Comparison of ENCODE assay signal across 8 mouse cellular contexts in the genomic region with DNA sequence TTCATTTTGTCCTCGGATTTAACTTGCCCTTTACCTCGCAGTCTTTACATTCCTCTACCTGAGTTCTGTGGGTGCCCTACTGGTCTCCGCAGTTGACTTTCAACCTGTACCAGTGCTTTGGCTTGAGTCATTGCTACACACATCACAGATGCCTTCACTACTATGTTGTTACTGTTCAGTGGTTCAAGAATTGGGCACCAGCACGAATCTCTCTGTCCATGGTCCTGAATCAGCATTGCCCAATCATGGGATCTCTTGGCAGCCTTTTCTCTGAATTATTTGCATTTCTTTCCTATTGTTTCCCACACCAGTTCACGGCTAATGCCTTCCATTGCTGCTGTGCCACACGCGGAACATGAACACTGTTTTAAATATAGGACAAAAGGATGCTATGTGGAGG. TPM values are rescaled to one million over a fixed set of nuclear protein-coding genes. Genes with fewer than 3 reads are reported as not detected.
A peak's percentile ranks its signal among the peaks of the same experiment; 100 is the strongest.
DNase-seq lines count a peak whose midpoint lies in the region; ATAC-seq and TF ChIP-seq lines count a peak whose summit lies in the region.

No protein-coding gene starts in this region.

- H3K27me3 ChIP-seq in hindbrain, embryonic 11.5 days (ENCODE audit: control insufficient read depth, insufficient read depth, low read length), result no peaks in the 10 kb centered on the region
- H3K27me3 ChIP-seq in hindbrain, embryonic 13.5 days, result no peaks in the 10 kb centered on the region
- H3K27me3 ChIP-seq in Patski, result no peaks in the 10 kb centered on the region
- no peaks in the 10 kb centered on the region for H3K27me3 ChIP-seq in liver, embryonic 11.5 days (replicated peaks; ENCODE audit: control insufficient read depth, insufficient read depth, low read length)
- H3K27me3 ChIP-seq in stomach, embryonic 16.5 days (ENCODE audit: control insufficient read depth, insufficient read depth, low read length), result no peaks in the 10 kb centered on the region

- CTCF ChIA-PET in Patski (lab: Charles Lee), result no interaction called here

- H3K36me3 ChIP-seq in hindbrain, embryonic 11.5 days (ENCODE audit: control insufficient read depth, insufficient read depth, low read length), result no peaks in the 10 kb centered on the region
- no peaks in the 10 kb centered on the region for H3K36me3 ChIP-seq in hindbrain, embryonic 13.5 days
- no peaks in the 10 kb centered on the region for H3K36me3 ChIP-seq in liver, embryonic 11.5 days (ENCODE audit: control insufficient read depth, insufficient read depth, low read length)
- no peaks in the 10 kb centered on the region for H3K36me3 ChIP-seq in stomach, embryonic 16.5 days (ENCODE audit: control insufficient read depth, insufficient read depth, low read length)

- no peak overlapping the region for H3K27ac ChIP-seq in hindbrain, embryonic 11.5 days (ENCODE audit: low read depth, low read length)
- H3K27ac ChIP-seq in hindbrain, embryonic 13.5 days, result no peak overlapping the region
- H3K27ac ChIP-seq in liver, embryonic 11.5 days (ENCODE audit: low read depth, low read length), result no peak overlapping the region
- H3K27ac ChIP-seq in stomach, embryonic 16.5 days (ENCODE audit: low read length), result no peak overlapping the region

- H3K9ac ChIP-seq in hindbrain, embryonic 11.5 days (ENCODE audit: low read depth, low read length), result no peak overlapping the region
- no peak overlapping the region for H3K9ac ChIP-seq in hindbrain, embryonic 13.5 days
- no peak overlapping the region for H3K9ac ChIP-seq in liver, embryonic 11.5 days (ENCODE audit: low read depth, low read length)
- no peak overlapping the region for H3K9ac ChIP-seq in stomach, embryonic 16.5 days (ENCODE audit: low read length)

- no peaks in the 10 kb centered on the region for H3K4me1 ChIP-seq in hindbrain, embryonic 11.5 days (replicated peaks; ENCODE audit: control insufficient read depth, insufficient read depth, low read length)
- H3K4me1 ChIP-seq in hindbrain, embryonic 13.5 days (replicated peaks), result no peaks in the 10 kb centered on the region
- H3K4me1 ChIP-seq in liver, embryonic 11.5 days (replicated peaks; ENCODE audit: control insufficient read depth, insufficient read depth, low read length), result no peaks in the 10 kb centered on the region
- no peaks in the 10 kb centered on the region for H3K4me1 ChIP-seq in stomach, embryonic 16.5 days (ENCODE audit: control insufficient read depth, insufficient read depth, low read length)

- no peaks in the 10 kb centered on the region for H3K9me3 ChIP-seq in hindbrain, embryonic 11.5 days (ENCODE audit: control insufficient read depth, low read length)
- peaks cover 9% of the 10 kb centered on the region for H3K9me3 ChIP-seq in hindbrain, embryonic 13.5 days
- no peaks in the 10 kb centered on the region for H3K9me3 ChIP-seq in liver, embryonic 11.5 days (ENCODE audit: control insufficient read depth, low read length)
- no peaks in the 10 kb centered on the region for H3K9me3 ChIP-seq in stomach, embryonic 16.5 days (replicated peaks; ENCODE audit: control insufficient read depth, low read length)

- no peak overlapping the region for H3K4me3 ChIP-seq in hindbrain, embryonic 11.5 days (ENCODE audit: low read depth, low read length)
- H3K4me3 ChIP-seq in hindbrain, embryonic 13.5 days, result no peak overlapping the region
- H3K4me3 ChIP-seq in liver, embryonic 11.5 days (ENCODE audit: low read depth, low read length), result no peak overlapping the region
- no peak overlapping the region for H3K4me3 ChIP-seq in stomach, embryonic 16.5 days (replicated peaks; ENCODE audit: low read length)

- WGBS in hindbrain, embryonic 11.5 days, result 47% methylated on average over 7 of the region's 7 CpGs
- WGBS in hindbrain, embryonic 13.5 days, result 40% methylated on average over 7 of the region's 7 CpGs
- 53% methylated on average over 7 of the region's 7 CpGs for WGBS in liver, embryonic 11.5 days
- WGBS in stomach, embryonic 16.5 days, result 38% methylated on average over 7 of the region's 7 CpGs

- POLR2A ChIA-PET in Patski (lab: Charles Lee), result no interaction called here

- TF ChIP-seq CTCF in Patski (IDR thresholded peaks at IDR 0.05), result no peak

- ATAC-seq in hindbrain, embryonic 11.5 days (ENCODE audit: low FRiP score), result no peak
- no peak for ATAC-seq in hindbrain, embryonic 13.5 days (ENCODE audit: low FRiP score)
- ATAC-seq in Patski, result no peak
- ATAC-seq in liver, embryonic 11.5 days (replicated peaks; ENCODE audit: low FRiP score), result no peak
- ATAC-seq in stomach, embryonic 16.5 days (ENCODE audit: insufficient read depth, low FRiP score), result 0 out of 2 replicates have a peak, but pooled peaks have one; percentile 21

- intact Hi-C loops in left cerebral cortex, postnatal 36 days (cut with DNase I), result no loop called here

- DNase-seq in hindbrain, embryonic 11.5 days (ENCODE audit: low spot score), result peak; percentile 68
- peak; percentile 33 for DNase-seq in Patski (ENCODE audit: low read depth, low spot score)
- DNase-seq in forelimb bud, embryonic 11.5 days (ENCODE audit: low read depth, low spot score), result peak; percentile 87
- peak; percentile 57 for DNase-seq in liver, embryonic 11.5 days (ENCODE audit: low spot score)
- no peak for DNase-seq in B cell, adult 2 months
- DNase-seq in left cerebral cortex, postnatal 36 days (ENCODE audit: low spot score in 2 of 2), result no peak

- in situ Hi-C loops in Patski (cut with MboI; ENCODE audit: low pct_unique_long_range_greater_than_20kb), result no loop called here

- no peak overlapping the region for H3K4me2 ChIP-seq in hindbrain, embryonic 11.5 days (replicated peaks; ENCODE audit: low read depth, low read length)
- no peak overlapping the region for H3K4me2 ChIP-seq in hindbrain, embryonic 13.5 days
- no peak overlapping the region for H3K4me2 ChIP-seq in liver, embryonic 11.5 days
- no peak overlapping the region for H3K4me2 ChIP-seq in stomach, embryonic 16.5 days (ENCODE audit: low read depth, low read length)

RNA-seq across cellular contexts. Expression of gene Hace1, which starts 30.8 kb away (rescaled TPM):
- polyA plus RNA-seq in hindbrain, embryonic 11.5 days (2014; fragmentation: Nextera tagmentation; extraction: Ambion mirVana), result 22.9 and 27.4 TPM in 2 replicates
- polyA plus RNA-seq in hindbrain, embryonic 13.5 days (2015; fragmentation: Nextera tagmentation; extraction: Ambion mirVana), result 16.9 and 19.0 TPM in 2 replicates
- polyA plus RNA-seq in Patski (2021), result 12.3 TPM
- 28.3 and 30.0 TPM in 2 replicates for polyA plus RNA-seq in liver, embryonic 11.5 days (2014; fragmentation: Nextera tagmentation; extraction: Ambion mirVana)
- polyA plus RNA-seq in stomach, embryonic 16.5 days (2015; fragmentation: Nextera tagmentation; extraction: Ambion mirVana), result 16.7 and 21.5 TPM in 2 replicates
- total RNA-seq in left cerebral cortex, postnatal 36 days (2021), result 10 to 100 TPM; 40.7 to 52.1 TPM

Comparison
In these comparisons a context has a peak if more than half of its experiments do, and no peak if none do; other contexts are left out.
1. DNase-seq: peak in hindbrain, embryonic 11.5 days (single experiment), Patski (single experiment), forelimb bud, embryonic 11.5 days (single experiment) and liver, embryonic 11.5 days (single experiment); none in B cell, adult 2 months (0 of 2) and left cerebral cortex, postnatal 36 days (0 of 2).